Mouse (Mus musculus) cerebellum, postnatal 4 days (tissue): ENCODE data around the gene Zfp654.
A peak's percentile ranks its signal among the peaks of the same experiment; 100 is the strongest.
"Not testable (repeated sequence)": the region's sequence is repeated elsewhere in the genome, so short reads cannot be mapped to it uniquely, and the experiment has no call there.

Experiments
- DNase-seq, 2 experiments: peaks; one replicate each; pipeline ENCODE4 v3.0.0; 2022; ENCODE audit warnings: low spot score in 2 of 2, mixed read lengths in 1 of 2

The Zfp654 gene

DNA sequence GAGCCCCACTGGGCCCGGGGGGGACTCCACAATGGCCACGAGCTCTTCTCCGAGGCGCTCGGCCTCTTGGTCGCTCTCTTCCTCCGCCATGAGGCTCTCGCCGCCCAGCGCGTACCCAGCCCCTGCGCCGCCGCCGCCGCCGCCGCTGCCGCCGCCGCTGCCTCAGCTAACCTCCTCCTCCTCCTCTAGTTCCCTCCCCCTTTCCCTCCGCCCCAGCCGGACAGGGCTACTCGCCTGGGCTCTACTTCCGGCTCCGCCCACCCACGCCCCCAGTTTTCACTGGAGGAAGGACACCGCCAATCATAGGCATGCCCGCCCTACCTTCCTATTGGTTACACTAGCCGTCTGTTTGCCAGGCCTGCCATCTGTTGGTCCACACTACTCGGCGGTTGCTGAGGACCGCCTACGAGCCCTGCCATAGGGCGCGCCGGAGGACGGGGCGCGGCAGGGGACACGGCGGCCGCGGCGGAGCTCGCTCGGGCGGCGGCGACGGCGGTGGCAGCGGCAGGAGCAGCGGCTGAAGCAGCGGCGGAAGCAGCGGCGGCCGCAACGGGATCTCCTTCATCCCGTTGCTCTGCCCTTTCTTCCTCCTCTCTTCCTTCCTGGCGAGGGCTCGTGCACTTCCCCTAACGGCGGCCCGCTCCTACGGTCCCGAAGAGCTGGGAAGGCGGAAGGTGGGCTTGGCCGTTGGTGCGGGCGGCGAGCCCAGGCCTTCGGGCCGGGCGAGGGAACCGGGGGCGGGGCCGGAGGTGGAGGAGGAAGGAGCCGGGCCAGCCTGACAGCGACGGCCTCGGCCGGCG is at the start of gene Zfp654, which contains the start of gene Cggbp1:
Gene Zfp654 (minus strand): TSS at position 90 of the 800 bp plus-strand sequence.
Gene Cggbp1 (plus strand): TSS at position 434 of the 800 bp plus-strand sequence.
- DNase-seq: peak; percentile 95 to 99

DNA sequence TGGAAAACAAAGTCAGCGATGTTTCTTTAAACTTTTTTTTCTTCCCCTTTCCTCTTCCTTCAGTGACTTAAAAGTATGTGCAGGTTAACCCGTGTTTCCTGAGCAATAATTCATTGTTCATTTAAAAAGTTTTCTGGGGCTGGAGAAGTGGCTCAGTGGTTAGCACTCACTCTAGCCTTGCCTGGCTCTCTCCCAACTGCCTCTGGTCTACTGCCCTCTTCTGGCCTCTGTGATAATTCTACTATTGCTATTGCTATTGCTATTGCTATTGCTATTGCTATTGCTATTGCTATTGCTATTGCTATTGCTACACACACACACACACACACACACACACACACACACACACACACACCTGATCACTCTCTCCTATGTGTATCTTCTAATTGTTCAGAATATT is 47.6 kb upstream of the Zfp654 start:
- no peak for DNase-seq

DNA sequence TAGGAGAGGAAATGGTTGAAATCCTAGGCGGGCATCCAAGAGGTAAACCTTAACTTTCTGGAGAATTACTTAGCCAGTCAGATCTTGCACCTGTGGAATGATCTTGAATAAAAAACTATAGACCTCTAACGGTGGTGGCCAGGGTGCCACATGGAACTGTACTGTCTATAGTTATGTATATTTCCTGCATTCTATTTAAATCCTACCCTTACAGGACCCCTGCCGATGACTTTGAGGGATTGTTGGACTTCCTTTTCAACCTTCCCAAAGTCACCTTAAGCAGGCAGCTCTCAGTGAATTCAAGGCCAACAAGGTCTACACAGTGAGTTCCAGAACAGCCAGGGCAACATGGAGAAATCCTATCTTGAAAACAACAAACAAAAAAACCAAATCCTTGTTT is 38.0 kb upstream of the Zfp654 start:
- DNase-seq: no peak

DNA sequence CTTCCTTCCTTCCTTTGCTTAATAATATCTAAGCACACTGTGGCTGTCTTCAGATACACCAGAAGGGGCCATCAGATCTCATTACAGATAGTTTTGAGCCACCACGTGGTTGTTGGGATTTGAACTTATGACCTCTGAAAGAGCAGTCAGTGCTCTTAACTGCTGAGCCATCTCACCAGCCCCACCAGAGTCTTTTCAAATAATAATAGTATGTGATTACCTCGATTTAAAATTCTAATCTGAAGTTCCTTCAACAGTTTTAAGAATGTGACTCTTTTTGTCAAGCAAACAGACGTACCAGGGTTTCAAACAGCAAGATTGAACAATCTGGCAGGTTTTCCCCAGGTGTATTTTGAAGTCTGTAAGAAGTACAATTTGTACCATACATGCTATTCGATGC is 34.1 kb upstream of the Zfp654 start:
- no peak for DNase-seq

DNA sequence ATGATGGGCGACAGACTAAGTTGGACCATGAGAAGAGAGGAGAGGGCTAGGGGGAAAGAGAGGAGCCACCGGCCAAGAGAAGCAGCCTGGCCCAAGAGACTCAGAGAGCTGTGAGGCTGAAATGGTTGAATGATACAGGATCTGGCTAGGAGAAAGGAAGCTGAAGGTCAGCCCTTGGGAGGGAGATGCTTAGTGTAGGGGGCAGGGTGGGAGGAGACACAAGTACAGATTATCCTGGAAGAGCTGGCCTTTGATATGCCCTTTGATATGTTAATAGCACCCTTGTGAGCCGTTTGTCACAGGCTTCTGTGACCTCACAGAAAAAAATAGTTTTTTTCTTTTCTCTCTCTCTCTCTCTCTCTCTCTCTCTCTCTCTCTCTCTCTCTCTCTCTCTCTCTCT is 33.7 kb upstream of the Zfp654 start:
- no peak for DNase-seq

DNA sequence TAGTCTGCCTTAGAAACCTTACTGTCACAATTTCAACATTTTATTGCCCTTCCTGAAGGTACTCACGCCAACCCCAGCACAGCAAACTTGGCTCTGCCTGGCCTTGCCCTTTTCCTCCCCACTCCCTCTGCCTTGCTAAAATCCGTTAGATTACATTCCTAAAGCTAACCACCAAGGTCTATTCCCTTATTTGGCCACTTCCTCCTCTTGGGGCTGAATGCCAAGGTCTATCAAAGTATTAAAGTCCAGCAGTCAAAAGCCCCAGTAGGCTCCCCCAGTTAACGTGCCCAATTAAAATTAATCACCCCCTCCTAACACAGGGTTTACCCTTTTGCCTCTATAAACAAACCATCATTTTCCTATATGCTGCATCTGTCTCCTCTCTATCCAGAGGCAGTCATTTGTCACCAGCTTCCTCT is 33.0 kb upstream of the Zfp654 start:
- no peak for DNase-seq

DNA sequence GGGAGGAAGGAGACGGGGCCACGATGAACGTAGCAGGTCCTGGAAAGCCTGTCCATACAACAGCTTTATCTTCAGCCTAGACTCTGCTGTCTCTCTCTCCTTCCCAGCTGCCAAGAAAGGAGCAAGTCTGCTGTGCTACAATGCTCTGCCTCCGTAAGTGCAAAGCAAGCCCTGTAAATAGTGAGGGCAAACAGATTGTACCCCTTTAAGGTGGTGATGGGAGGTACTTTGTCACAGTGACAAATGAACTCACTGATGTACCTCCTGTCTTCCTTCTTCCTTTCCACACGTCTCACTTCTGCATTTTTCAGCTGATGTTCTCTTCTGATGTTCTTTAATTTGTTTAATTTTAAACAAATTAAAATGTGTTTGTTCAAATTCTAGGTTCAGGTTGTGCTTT is 32.4 kb upstream of the Zfp654 start:
- DNase-seq: no peak

DNA sequence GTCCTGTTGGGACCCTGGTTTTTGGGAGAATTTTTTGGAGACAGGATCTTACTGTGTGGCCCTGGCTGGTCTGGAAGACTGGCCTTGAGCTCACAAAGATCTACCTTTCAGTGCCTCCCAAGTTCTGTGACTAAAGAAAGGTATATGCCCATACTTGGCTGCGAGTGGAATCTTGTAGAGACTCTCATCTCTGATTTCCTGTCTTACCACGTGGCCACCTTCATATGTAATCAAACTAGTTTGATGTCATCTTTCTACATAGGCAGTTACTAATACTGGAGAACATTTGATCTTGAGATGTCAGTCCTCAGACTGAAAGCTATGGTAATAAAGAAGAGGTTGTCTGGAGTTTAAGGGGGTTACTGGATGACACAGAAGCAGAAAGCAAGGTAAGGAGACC is 30.0 kb upstream of the Zfp654 start:
- no peak for DNase-seq

DNA sequence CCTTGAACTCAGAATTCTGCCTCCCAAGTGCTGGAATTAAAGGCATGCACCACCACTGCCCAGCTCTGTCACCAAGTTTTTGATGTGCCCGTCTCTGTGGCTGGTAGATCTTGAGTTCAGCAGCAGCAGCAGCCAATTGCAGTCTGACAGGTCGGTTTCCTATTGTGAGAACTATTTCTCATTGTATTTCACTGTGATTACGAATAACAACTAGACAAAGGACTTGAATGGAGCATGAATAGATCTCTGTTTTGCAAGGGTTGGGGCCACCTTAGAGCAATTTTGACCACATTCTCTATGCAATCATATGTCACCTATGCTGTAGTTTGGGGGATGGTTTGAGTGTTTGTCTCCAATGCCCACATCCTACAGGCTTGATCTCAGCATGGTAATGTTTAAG is 29.5 kb upstream of the Zfp654 start:
- no peak for DNase-seq

DNA sequence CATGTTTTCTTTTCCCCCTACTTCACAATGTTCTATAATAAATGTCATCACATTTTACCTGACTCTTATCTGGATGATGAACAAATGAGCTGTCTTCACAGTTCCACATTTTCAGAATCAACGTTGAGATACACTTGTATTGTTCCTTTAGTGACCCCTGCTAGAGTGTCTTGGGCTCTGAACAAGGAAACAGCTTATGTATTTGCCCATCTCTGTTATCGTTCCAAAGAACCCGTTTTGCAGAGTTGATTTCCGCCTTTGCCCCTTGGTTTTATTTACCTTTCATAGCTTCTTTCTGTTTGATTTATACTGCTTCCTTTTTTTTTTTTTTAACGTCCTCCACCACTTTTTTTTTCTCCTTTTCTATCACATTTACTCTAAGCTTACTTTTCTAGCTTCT is 28.3 kb upstream of the Zfp654 start:
- DNase-seq: no peak

DNA sequence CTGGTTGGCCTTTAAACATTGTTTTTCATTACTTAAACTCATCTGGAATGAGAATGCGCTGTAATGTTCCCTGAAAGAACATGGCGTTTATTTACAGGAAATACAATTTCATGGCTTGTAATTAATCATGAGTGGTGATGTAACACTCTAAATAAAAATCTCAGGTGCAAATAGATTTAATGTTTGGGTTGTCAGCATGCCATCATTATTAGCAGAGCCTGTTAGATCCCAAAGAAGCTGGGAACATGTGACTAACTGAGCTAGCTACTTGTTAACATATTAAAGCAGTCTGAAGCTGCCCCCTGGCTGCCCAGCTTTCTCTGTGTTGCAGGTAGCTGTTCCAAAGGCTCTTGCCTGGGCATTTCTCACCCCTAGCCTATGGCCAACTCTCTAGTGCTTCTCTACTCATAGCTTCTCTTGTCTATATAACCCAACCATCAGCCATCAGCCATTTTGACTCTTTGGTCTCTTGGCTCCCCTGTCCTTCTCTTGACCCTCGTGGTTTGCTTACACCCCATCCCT is 27.2 kb upstream of the Zfp654 start:
- no peak for DNase-seq

DNA sequence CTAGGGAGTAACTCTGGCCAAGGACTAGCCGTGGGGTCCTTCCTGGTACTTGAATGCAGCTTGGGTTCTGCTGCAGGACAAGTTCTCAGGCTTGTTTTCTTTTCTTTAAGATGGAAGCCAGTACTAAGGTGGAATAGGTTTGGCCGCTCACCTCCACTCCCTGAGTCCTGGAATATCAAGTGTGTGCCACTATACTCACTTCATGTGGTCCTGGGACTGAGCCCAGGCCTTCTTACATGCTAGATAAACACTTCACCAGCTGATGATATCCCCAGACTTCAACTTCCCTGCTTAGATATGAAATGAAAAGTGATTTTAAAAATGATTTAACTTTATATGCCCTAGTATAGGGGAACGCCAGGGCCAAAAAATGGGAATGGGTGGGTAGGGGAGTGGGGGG is 25.9 kb upstream of the Zfp654 start:
- no peak for DNase-seq

DNA sequence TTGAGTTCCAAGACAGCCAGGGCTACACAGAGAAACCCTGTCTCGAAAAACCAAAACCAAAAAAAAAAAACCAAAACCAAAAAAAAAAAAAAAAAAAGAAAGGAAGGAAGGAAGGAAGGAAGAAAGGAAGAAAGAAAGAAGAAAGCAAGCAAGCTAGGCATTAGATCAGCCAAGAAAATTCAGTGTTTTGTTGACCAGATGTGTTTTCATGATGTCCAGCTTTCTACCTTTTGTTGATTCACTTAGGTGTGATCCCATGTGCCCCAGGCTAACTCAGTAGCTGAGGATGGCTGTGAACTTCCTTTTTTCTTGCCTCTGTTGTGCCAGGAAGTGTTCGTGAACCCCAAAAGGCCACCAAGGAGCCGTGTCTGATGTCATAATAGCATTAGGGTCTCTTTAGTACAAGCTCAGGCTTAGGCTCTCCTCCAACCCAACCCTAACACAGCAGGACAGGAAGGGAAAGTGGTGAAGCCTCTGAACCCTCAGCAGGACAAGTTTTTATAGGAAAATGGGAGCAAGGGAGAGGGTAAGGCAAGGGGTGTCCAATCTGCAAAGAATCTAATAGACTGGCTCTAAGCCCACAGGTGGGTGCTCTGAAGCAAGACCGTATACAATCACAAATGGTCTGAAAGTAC is 25.3 kb upstream of the Zfp654 start:
- DNase-seq: no peak

DNA sequence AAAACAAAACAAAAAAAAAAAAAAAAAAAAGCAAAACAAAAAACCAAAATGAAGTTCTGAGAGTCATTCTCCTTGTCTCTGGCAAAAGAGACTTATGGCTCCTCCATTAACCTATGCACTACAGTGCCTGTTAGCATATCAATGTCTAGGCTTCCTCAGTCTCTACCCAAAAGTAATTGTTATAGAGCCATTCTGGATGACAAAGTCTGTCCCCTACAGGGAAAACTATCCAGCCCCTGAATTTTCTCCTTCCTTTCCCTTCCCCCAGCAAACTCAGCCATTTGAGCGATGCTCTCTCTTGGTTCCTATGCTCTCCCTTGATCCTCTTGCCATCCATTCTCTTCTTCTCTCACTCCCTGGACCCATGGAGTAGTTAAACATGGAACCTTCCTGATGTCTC is 24.4 kb upstream of the Zfp654 start:
- DNase-seq: no peak

DNA sequence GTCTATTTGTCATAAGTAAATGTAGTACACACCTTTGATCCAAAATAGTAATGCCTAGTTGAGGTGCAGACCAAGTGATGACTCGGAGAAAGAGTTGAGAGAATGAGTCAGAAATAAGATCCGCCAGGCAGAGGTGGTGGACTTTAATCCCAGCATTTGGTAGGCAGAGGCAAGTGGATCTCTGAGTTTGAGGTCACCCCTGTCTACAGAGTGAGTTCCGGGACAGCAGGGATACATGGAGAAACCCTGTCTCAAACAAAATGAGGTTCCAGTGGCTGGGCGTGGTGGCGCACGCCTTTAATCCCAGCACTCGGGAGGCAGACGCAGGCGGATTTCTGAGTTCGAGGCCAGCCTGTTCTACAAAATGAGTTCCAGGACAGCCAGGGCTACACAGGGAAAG is 23.9 kb upstream of the Zfp654 start:
- DNase-seq: no peak

DNA sequence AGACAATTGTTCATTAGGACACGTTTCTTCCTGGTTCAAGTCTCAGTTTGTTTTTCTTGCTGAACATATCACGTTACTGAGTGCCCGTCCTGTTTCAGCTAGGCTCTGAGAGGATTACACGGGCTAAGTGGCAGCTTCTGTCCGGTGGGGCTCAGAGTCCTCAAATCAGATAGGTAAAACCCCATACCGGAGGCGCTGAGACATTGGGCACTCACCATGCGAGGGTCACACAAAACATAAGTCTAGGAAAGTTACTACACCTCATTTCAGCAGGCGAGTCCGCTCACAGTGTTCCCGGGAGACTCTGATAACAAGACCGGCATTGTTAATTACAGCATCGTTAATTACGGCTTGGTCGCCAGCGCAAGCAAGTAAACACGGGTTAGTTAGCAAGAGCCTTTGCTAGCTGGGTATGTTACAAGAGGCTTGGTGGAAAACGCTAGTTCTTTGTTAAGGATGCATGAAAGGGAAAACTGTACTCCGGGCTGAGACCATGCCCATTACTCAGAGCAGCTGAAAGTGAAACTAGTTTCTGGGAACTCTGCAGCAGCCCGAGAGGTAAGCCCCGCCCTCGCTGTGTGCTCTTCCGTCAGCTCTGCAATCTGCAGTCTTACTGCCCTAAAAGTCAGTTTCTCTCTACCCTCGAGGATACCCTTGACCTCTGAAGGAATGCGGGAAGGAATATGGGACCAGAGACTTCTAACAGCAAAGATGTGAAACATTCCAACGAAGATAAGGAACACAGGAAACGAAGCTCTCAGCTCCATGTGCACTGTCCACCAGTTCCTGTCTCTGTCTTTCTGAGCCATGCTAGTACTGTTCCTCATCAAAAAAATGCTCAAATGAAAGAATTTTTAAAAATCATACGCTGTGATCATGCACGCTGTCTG is 22.2 kb upstream of the Zfp654 start:
- peak in 1 of 2 experiments; percentile 19 for DNase-seq

DNA sequence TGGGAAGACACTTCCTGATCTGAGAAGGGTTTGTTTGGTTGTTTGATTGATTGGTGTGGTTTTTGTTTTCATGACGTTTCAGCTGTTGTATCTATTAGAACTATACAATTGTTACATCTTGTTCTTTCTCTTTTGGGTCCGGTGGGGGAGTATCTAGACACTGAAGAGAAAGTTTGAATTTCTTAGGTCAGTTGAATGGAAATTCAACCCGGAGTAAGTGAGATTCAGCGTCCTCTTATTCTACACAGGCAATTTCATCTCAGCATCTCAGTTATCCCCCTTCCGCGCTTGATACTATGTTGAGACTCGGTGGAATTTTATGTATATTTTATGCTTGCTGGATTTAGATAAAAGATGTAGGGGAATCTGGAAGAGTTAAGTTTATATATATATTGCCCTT is 21.4 kb upstream of the Zfp654 start:
- no peak for DNase-seq

DNA sequence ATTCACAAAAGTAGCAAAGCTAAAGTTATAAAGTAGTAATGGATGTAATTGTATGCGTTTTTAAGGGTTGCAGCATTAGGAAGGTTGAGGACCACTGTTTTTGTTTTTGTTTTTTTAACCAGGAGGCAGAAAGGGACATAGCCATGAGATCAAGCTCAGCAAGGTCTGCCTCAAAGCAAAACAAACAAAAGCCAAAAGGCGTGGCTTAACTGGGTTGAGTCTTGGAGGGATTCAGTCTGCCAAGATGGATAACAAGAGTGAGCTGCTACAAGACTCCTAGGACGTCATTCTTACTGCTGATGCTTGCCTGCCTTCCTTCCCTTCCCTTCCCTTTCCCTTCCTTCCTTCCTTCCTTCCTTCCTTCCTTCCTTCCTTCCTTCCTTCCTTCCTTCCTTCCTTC is 20.8 kb upstream of the Zfp654 start:
- no peak for DNase-seq

DNA sequence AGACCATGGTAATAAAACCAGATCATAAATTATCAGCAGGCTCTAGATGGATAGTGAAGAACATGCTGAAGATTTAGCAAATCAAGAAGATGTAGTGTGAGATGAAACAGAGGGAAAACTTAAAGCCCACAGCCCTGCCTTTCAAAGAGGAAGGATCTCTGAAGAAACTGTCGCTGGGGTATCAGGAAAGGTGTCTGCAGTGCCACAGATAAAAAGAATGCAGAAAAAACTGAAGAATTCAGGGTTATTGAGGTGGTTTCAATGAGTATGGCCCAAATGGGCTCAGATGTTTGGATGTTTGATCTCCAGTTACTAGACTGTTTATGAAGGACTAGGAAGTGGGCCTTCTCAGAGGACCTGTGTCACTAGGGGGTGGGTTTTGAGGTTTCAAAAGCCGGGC is 18.2 kb upstream of the Zfp654 start:
- no peak for DNase-seq

DNA sequence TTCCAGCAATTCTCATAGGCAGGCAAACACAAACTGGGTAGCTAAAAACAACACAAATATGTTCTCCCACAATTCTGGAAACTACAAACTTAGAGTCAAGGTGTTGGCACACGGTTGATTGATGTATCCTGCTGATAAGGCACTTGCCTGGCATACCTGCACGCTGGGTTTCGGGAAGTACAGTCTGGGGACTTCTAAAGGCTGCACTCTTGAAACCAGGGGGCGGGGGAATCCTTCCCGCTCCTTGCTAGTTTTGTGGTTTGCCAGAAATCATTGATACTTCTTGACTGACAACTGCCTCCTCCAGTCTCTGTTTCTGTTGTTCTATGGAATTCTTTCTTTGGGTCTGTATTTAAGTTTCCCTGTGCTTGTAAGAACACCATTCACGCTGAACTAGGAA is 17.2 kb upstream of the Zfp654 start:
- DNase-seq: no peak

DNA sequence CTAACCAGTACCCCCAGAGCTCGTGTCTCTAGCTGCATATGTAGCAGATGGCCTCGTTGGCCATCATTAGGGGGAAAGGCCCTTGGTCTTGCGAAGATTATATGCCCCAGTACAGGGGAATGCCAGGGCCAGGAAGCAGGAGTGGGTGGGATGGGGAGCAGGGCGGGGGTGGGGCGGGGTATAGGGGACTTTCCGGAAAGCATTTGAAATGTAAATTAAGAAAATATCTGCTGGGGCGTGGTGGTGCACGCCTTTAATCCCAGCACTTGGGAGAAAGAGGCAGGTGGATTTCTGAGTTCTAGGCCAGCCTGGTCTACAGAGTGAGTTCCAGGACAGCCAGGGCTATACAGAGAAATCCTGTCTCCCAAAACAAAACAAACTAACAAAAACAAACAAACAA is 14.4 kb upstream of the Zfp654 start:
- DNase-seq: not testable (repeated sequence)

DNA sequence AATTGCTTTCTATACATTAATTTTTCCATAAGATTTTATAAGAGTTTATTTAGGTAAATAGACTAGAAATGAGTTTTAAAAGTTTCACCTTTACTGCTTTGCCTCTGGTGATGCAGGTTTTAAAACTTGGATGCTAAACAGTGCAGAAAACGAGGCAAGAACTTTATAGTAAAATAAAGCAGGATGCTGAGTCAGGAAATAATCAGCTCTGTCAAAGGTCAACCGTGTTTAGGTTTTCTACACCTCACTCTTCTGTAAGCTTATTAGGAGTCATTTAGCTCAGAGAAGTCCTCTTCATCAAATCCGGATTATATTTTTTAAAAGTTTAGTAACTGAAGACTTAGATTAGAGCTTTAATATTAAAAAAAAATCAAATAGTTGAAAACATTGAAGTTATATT is 5.5 kb upstream of the Zfp654 start:
- DNase-seq: no peak
